ENCODE assay signal across 8 mouse cellular contexts in the genomic region with DNA sequence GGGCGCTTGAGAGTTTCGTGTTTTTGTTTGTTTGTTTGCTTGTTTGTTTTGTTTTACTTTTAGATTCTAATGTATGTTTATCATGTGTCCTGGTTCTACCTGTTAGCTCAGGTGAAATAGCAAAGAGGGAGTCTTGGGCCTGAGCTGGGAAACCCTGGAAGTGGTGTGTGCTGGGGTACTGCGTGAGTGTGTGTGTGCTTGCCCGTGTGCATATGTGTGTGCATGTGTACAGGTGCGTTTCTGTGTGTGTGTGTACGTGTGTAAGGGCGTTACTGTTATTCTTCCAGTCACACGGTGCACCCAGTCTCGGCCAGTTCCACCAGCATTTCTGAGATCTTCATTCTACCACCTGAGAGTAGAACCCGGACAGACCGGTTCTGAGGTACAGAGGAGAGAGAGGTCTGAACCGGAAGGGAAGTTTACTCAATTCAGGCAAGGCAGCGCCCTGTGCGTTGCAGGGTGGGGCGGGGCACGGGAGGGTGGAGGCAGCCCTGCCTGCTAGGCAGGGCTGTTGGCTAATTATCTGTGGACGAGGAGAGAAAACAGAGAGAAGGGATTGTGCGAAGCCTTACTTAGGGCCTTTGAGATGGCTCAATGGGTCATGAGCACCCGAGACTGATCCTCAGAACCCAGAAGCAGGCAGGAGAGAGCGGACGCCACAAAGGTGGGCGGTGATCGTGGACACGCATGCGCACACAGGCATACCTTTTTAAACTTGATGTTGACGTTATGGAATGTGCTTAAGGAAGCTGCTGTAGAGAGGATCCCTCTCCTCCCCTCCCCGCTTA. TPM values are rescaled to one million over a fixed set of nuclear protein-coding genes. Genes with fewer than 3 reads are reported as not detected.
DNase-seq lines count a peak whose midpoint lies in the region; ATAC-seq lines count a peak whose summit lies in the region.

No protein-coding gene starts in this region.

- H3K4me2 ChIP-seq in hindbrain, embryonic 11.5 days (replicated peaks; ENCODE audit: low read depth, low read length), result no peak overlapping the region; the same call in 1 of the 2 replicates
- H3K4me2 ChIP-seq in midbrain, embryonic 15.5 days, result peak overlapping the region; percentile 36

- 61% methylated on average over 27 of the region's 27 CpGs for WGBS in hindbrain, embryonic 11.5 days
- 68% methylated on average over 27 of the region's 27 CpGs for WGBS in midbrain, embryonic 15.5 days

- peak; percentile 57; the same call in 1 of the 2 replicates for ATAC-seq in frontal cortex, adult (ENCODE audit: low TSS enrichment)
- peak; percentile 76 for ATAC-seq in activated CD4-positive, CD25-positive, alpha-beta regulatory T cell, adult 4 months
- ATAC-seq in hindbrain, embryonic 11.5 days (ENCODE audit: low FRiP score), result peak; percentile 7; the same call in 1 of the 2 replicates
- peak; percentile 75; the same call in 1 of the 2 replicates for ATAC-seq in midbrain, embryonic 15.5 days (replicated peaks)

- H3K9me3 ChIP-seq in hindbrain, embryonic 11.5 days (ENCODE audit: control insufficient read depth, low read length), result no peaks in the 10 kb centered on the region; the same call in 1 of the 2 replicates
- peaks cover 2% of the 10 kb centered on the region for H3K9me3 ChIP-seq in midbrain, embryonic 15.5 days

- H3K27ac ChIP-seq in hindbrain, embryonic 11.5 days (ENCODE audit: low read depth, low read length), result no peak overlapping the region
- H3K27ac ChIP-seq in midbrain, embryonic 15.5 days, result no peak overlapping the region

- DNase-seq in frontal cortex, postnatal 14 days (ENCODE audit: low spot score in 2 of 2), result no peak
- no peak for DNase-seq in hindbrain, embryonic 11.5 days (ENCODE audit: low spot score)
- peak; percentile 60 for DNase-seq in liver
- DNase-seq in right cerebral cortex, postnatal 36 days (ENCODE audit: low spot score in 2 of 2), result no peak
- no peak for DNase-seq in adrenal gland, adult 8-10 months

- peak overlapping the region; percentile 14; the same call in 1 of the 2 replicates for H3K4me3 ChIP-seq in hindbrain, embryonic 11.5 days (ENCODE audit: low read depth, low read length)
- peak overlapping the region; percentile 27 for H3K4me3 ChIP-seq in midbrain, embryonic 15.5 days

- H3K9ac ChIP-seq in hindbrain, embryonic 11.5 days (ENCODE audit: low read depth, low read length), result no peak overlapping the region; the same call in 1 of the 2 replicates
- H3K9ac ChIP-seq in midbrain, embryonic 15.5 days, result peak overlapping the region; percentile 11; the same call in 1 of the 2 replicates

- H3K36me3 ChIP-seq in hindbrain, embryonic 11.5 days (ENCODE audit: control insufficient read depth, insufficient read depth, low read length), result no peaks in the 10 kb centered on the region
- H3K36me3 ChIP-seq in midbrain, embryonic 15.5 days (replicated peaks), result no peaks in the 10 kb centered on the region

- H3K27me3 ChIP-seq in hindbrain, embryonic 11.5 days (ENCODE audit: control insufficient read depth, insufficient read depth, low read length), result no peaks in the 10 kb centered on the region
- no peaks in the 10 kb centered on the region for H3K27me3 ChIP-seq in midbrain, embryonic 15.5 days (replicated peaks)

- H3K4me1 ChIP-seq in hindbrain, embryonic 11.5 days (replicated peaks; ENCODE audit: control insufficient read depth, insufficient read depth, low read length), result no peaks in the 10 kb centered on the region
- H3K4me1 ChIP-seq in midbrain, embryonic 15.5 days, result no peaks in the 10 kb centered on the region

RNA-seq across cellular contexts. Expression of gene Alyref2, which starts 25.3 kb away (rescaled TPM):
- polyA plus RNA-seq in activated CD4-positive, CD25-positive, alpha-beta regulatory T cell, adult 4 months (2017; shearing (Covaris generic)), result 10 to 100 TPM in 1 of 2 experiments, 1 to 10 TPM in 1; 8.9 to 11.1 TPM
- 15.4 and 17.5 TPM in 2 replicates for polyA plus RNA-seq in hindbrain, embryonic 11.5 days (2014; fragmentation: Nextera tagmentation; extraction: Ambion mirVana)
- 33.1 and 34.3 TPM in 2 replicates for polyA plus RNA-seq in midbrain, embryonic 15.5 days (2015; fragmentation: Nextera tagmentation; extraction: Ambion mirVana)
- total RNA-seq in adrenal gland, adult 8-10 months (2022), result 1 to 10 TPM; 6.0 to 9.4 (median 7.0) TPM

RNA-seq across cellular contexts. Expression of gene F11r, which starts 40.6 kb away (rescaled TPM):
- under 1 TPM in 1 of 2 experiments, not detected in 1; 0.18 TPM for polyA plus RNA-seq in activated CD4-positive, CD25-positive, alpha-beta regulatory T cell, adult 4 months (2017; shearing (Covaris generic))
- polyA plus RNA-seq in hindbrain, embryonic 11.5 days (2014; fragmentation: Nextera tagmentation; extraction: Ambion mirVana), result 16.9 and 20.1 TPM in 2 replicates
- polyA plus RNA-seq in midbrain, embryonic 15.5 days (2015; fragmentation: Nextera tagmentation; extraction: Ambion mirVana), result 9.4 and 11.8 TPM in 2 replicates
- 10 to 100 TPM; 26.4 to 53.3 (median 39.5) TPM for total RNA-seq in adrenal gland, adult 8-10 months (2022)

RNA-seq across cellular contexts. Expression of gene Itln1, which starts 57.1 kb away (rescaled TPM):
- not detected for polyA plus RNA-seq in activated CD4-positive, CD25-positive, alpha-beta regulatory T cell, adult 4 months (2017; shearing (Covaris generic))
- polyA plus RNA-seq in hindbrain, embryonic 11.5 days (2014; fragmentation: Nextera tagmentation; extraction: Ambion mirVana), result not detected in 2 replicates
- not detected in 2 replicates for polyA plus RNA-seq in midbrain, embryonic 15.5 days (2015; fragmentation: Nextera tagmentation; extraction: Ambion mirVana)
- not detected for total RNA-seq in adrenal gland, adult 8-10 months (2022)

RNA-seq across cellular contexts. Expression of gene Tstd1, which starts 59.3 kb away (rescaled TPM):
- polyA plus RNA-seq in activated CD4-positive, CD25-positive, alpha-beta regulatory T cell, adult 4 months (2017; shearing (Covaris generic)), result 1 to 10 TPM; 5.9 to 10.0 TPM
- 3.3 and 4.3 TPM in 2 replicates for polyA plus RNA-seq in hindbrain, embryonic 11.5 days (2014; fragmentation: Nextera tagmentation; extraction: Ambion mirVana)
- polyA plus RNA-seq in midbrain, embryonic 15.5 days (2015; fragmentation: Nextera tagmentation; extraction: Ambion mirVana), result 8.4 and 8.8 TPM in 2 replicates
- total RNA-seq in adrenal gland, adult 8-10 months (2022), result 1 to 10 TPM; 1.7 to 8.1 (median 5.3) TPM

Comparison
In these comparisons a context has a peak if more than half of its experiments do, and no peak if none do; other contexts are left out.
1. ATAC-seq: peak in every context shown above with its lines; median percentile 76 in activated CD4-positive, CD25-positive, alpha-beta regulatory T cell, adult 4 months; 75 in midbrain, embryonic 15.5 days; 57 in frontal cortex, adult; 7 in hindbrain, embryonic 11.5 days.